Mouse (Mus musculus) hindbrain, embryonic 11.5 days (tissue): ENCODE results near the gene B3gnt4. TPM values are rescaled to one million over a fixed set of nuclear protein-coding genes. Genes with fewer than 3 reads are reported as not detected.

ENCODE experiments used
- ATAC-seq: fragments of 200-750 bp; cut with Nextera tagmentation; 2 replicates; pipeline ENCODE4 v1.8.0; 2017; ENCODE audit warnings: mild to moderate bottlenecking, moderate TSS enrichment, moderate library complexity; ENCODE audit not compliant: low FRiP score
- DNase-seq: peaks from one replicate; pipeline ENCODE4 v3.0.0-alpha.2; 2015; ENCODE audit warnings: low spot score
- H3K27ac ChIP-seq: fragments of 300-500 bp; sonication (generic); 2 replicates; pipeline ENCODE4 v1.5.1; 2014; ENCODE audit warnings: mild to moderate bottlenecking, low read depth, low read length
- H3K27me3 ChIP-seq: fragments of 300-500 bp; sonication (generic); 2 replicates; pipeline ENCODE4 v1.6.1; 2014; ENCODE audit warnings: mild to moderate bottlenecking, low read length, moderate library complexity, mixed read lengths; ENCODE audit not compliant: control insufficient read depth, insufficient read depth
- H3K36me3 ChIP-seq: fragments of 300-500 bp; sonication (generic); 2 replicates; pipeline ENCODE4 v1.6.1; 2014; ENCODE audit warnings: mild to moderate bottlenecking, low read length, moderate library complexity, mixed read lengths; ENCODE audit not compliant: control insufficient read depth, insufficient read depth
- H3K4me1 ChIP-seq: fragments of 300-500 bp; sonication (generic); replicated peaks from 2 replicates; pipeline ENCODE4 v1.6.1; 2014; ENCODE audit warnings: low read length, mixed read lengths; ENCODE audit not compliant: control insufficient read depth, insufficient read depth
- H3K4me2 ChIP-seq: fragments of 300-500 bp; sonication (generic); replicated peaks from 2 replicates; pipeline ENCODE4 v1.6.1; 2014; ENCODE audit warnings: mild to moderate bottlenecking, low read depth, low read length
- H3K4me3 ChIP-seq: fragments of 300-500 bp; sonication (generic); 2 replicates; pipeline ENCODE4 v1.5.1; 2014; ENCODE audit warnings: low read depth, low read length
- H3K9ac ChIP-seq: fragments of 300-500 bp; sonication (generic); 2 replicates; pipeline ENCODE4 v1.6.1; 2014; ENCODE audit warnings: low read depth, low read length
- H3K9me3 ChIP-seq: fragments of 300-500 bp; sonication (generic); 2 replicates; pipeline ENCODE4 v1.6.1; 2016; ENCODE audit warnings: low read length; ENCODE audit not compliant: control insufficient read depth
- WGBS: fragments of 180-500 bp; shearing (Covaris S2); extraction: QIAGEN DNeasy Blood & Tissue Kit; methylation state at CpG from one replicate; pipeline ENCODE4 v1.1.7; 2014; 5-methylcytosine and 5-hydroxymethylcytosine counted together
- polyA plus RNA-seq: library from polyadenylated mRNA; unstranded; fragments of >200 nt; fragmentation: Nextera tagmentation; extraction: Ambion mirVana; gene quantifications from 2 replicates; pipeline ENCODE4 v1.2.1, GENCODE M21; 2014

B3gnt4 gene
- polyA plus RNA-seq, 1 experiment from 2014 or later, result 1.5 TPM

GRCm38 (mm10) chr5:123555693-123556092 lies 45.4 kb downstream of the B3gnt4 start:
- no peak overlapping the region for H3K4me3 ChIP-seq
- H3K27me3 ChIP-seq, result no peaks in the 10 kb centered on the region
- no peaks in the 10 kb centered on the region for H3K4me1 ChIP-seq
- ATAC-seq, result no peak
- no peaks in the 10 kb centered on the region for H3K9me3 ChIP-seq
- no peak overlapping the region for H3K4me2 ChIP-seq
- 86% methylated on average over 7 of the region's 7 CpGs for WGBS
- no peak for DNase-seq
- no peak overlapping the region for H3K27ac ChIP-seq
- H3K36me3 ChIP-seq, result no peaks in the 10 kb centered on the region
- no peak overlapping the region for H3K9ac ChIP-seq

DNA sequence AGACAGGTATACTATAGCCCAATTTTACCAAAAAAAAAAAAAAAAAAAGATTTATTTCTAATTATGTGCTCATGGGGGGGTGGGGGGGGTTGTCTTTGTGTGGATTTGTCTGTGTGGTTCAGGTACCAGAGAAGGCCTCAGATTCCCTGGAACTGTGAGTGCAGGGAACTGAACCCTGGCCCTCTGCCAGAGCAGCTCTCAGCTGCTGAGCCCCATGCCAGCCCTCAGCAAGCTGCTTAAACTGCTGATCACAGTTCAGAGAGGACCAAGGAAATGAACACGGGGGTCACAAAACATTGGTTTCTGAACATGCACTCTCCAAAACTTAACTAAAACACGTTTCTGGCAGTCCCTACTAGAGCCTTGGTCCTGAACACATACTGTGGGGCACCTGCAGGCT lies 46.2 kb downstream of the B3gnt4 start:
- Histone ChIP-seq H3K4me2 (no peak overlapping the region), H3K36me3 (no peaks in the 10 kb centered on the region), H3K9ac (no peak overlapping the region), H3K4me3 (no peak overlapping the region), H3K4me1 (no peaks in the 10 kb centered on the region), H3K27me3 (no peaks in the 10 kb centered on the region), H3K27ac (no peak overlapping the region), H3K9me3 (no peaks in the 10 kb centered on the region)
- no peak for ATAC-seq
- DNase-seq, result no peak
- 70% methylated on average over 2 of the region's 2 CpGs for WGBS

- no peaks in the 10 kb centered on the region for H3K4me1 ChIP-seq
- H3K27me3 ChIP-seq, result no peaks in the 10 kb centered on the region
- no peak overlapping the region for H3K27ac ChIP-seq
- H3K4me2 ChIP-seq, result no peak overlapping the region
- WGBS, result 93% methylated on average over 8 of the region's 8 CpGs
- no peak overlapping the region for H3K9ac ChIP-seq
- DNase-seq, result no peak
- H3K4me3 ChIP-seq, result no peak overlapping the region
- no peak for ATAC-seq
- 0 out of 2 replicates have a peak, but pooled peaks cover 2% of the 10 kb centered on the region for H3K36me3 ChIP-seq
- H3K9me3 ChIP-seq, result no peaks in the 10 kb centered on the region
Observed at GRCm38 (mm10) chr5:123559588-123559987, 49.3 kb downstream of the B3gnt4 start.

DNA sequence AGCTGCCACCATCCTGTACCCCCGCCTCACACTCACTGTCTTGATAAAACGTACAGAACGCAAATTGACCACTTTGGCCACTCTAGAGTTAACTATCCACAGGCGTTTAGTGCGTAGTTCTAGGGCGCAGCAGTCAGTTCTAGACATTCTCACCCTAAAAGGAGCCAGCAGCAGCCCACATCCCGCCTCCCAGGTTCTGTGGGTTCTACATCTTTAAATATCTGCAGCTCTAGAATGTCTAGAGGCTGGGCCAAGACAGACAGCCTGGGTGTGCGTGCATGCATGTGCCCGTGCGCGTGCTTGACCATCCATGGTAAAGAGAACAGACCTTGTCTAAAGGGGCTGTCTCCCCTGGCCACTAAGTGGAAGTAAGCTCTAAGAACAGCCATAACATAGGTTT lies 50.9 kb downstream of the B3gnt4 start:
- DNase-seq (no peak), ATAC-seq (no peak)
- Histone ChIP-seq H3K36me3 (0 out of 2 replicates have a peak, but pooled peaks cover 2% of the 10 kb centered on the region), H3K27me3 (no peaks in the 10 kb centered on the region), H3K4me1 (no peaks in the 10 kb centered on the region), H3K4me2 (no peak overlapping the region), H3K4me3 (no peak overlapping the region), H3K9me3 (no peaks in the 10 kb centered on the region), H3K27ac (no peak overlapping the region), H3K9ac (no peak overlapping the region)
- 93% methylated on average over 11 of the region's 11 CpGs for WGBS

Other genes with a start within 250 kb of the B3gnt4 start
- 56.8 and 63.7 TPM in 2 replicates for gene Bcl7a, start 166.6 kb upstream of the B3gnt4 start, polyA plus RNA-seq
- gene Mlxip, start 115.7 kb upstream of the B3gnt4 start, polyA plus RNA-seq, result 16.8 and 18.2 TPM in 2 replicates
- 0.26 and 0.39 TPM in 2 replicates for gene Lrrc43, start 21.2 kb upstream of the B3gnt4 start, polyA plus RNA-seq
- not detected in 2 replicates for gene Il31, start 21.0 kb upstream of the B3gnt4 start, polyA plus RNA-seq
- gene Diablo, start 13.7 kb downstream of the B3gnt4 start, polyA plus RNA-seq, result 145 and 146 TPM in 2 replicates
- 0.56 and 0.66 TPM in 2 replicates for gene Gm49027, start 15.0 kb downstream of the B3gnt4 start, polyA plus RNA-seq
- 34.5 and 38.4 TPM in 2 replicates for gene Vps33a, start 62.6 kb downstream of the B3gnt4 start, polyA plus RNA-seq
- 43.8 and 51.2 TPM in 2 replicates for gene Clip1, start 174.2 kb downstream of the B3gnt4 start, polyA plus RNA-seq
- 73.4 and 83.6 TPM in 2 replicates for gene Zcchc8, start 210.6 kb downstream of the B3gnt4 start, polyA plus RNA-seq
- 165 and 183 TPM in 2 replicates for gene Rsrc2, start 239.0 kb downstream of the B3gnt4 start, polyA plus RNA-seq
- 27.0 and 30.5 TPM in 2 replicates for gene Kntc1, start 239.3 kb downstream of the B3gnt4 start, polyA plus RNA-seq